Mouse (Mus musculus) layer of hippocampus, postnatal 25 days (tissue): ENCODE measurements around the gene Gna13. TPM values are rescaled to one million over a fixed set of nuclear protein-coding genes. Genes with fewer than 3 reads are reported as not detected.

Experiments
- total RNA-seq, 2 experiments: library from RNA; stranded (reverse); gene quantifications; 2 replicates each; pipeline ENCODE4 v1.2.3; 2021

The Gna13 gene
- total RNA-seq, 2 experiments from 2014 or later = 50.7 to 52.8 TPM

Other genes with a start within 250 kb of the Gna13 start
- not detected for gene E030025P04Rik, start 218.5 kb upstream of the Gna13 start, total RNA-seq
- gene Rgs9, start 64.7 kb upstream of the Gna13 start, total RNA-seq = 10 to 100 TPM; 12.5 TPM
- gene 9930022D16Rik, start 51.1 kb downstream of the Gna13 start, total RNA-seq = not detected
- 10 to 100 TPM; 57.3 to 63.2 TPM for gene Amz2, start 63.1 kb downstream of the Gna13 start, total RNA-seq
- gene Arsg, start 110.5 kb downstream of the Gna13 start, total RNA-seq = 10 to 100 TPM; 11.4 to 12.3 TPM
- 10 to 100 TPM in 1 of 2 experiments, 1 to 10 TPM in 1; 7.7 to 11.4 TPM for gene Slc16a6, start 110.8 kb downstream of the Gna13 start, total RNA-seq
- gene Wipi1, start 249.1 kb downstream of the Gna13 start, total RNA-seq = 10 to 100 TPM; 25.1 to 25.5 TPM